ENCODE assay signal across 21 mouse cellular contexts in the genomic region with DNA sequence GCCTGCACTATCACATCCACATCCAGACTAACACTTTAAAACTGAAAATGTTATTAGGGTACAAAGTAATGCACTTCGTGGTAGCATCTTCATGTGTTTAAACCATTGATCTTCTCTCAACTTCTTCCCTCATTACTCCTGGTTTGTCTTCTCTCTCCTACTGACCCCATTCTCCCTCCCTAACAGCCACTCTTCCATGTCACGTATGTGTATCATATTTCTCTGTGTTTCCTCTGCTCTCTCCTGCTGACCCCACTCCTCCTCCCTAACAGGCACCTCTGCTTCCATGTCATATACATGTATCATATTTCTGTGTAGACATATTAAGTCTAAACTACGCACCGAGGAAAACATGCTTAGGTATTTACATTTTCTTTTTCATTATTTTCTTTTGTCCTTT.
A peak's percentile ranks its signal among the peaks of the same experiment; 100 is the strongest.
DNase-seq lines count a peak whose midpoint lies in the region; ATAC-seq and TF ChIP-seq lines count a peak whose summit lies in the region.
"Had no signal": no experiment of that assay in that cellular context is flagged by ENCODE, and none has a peak within 500 bp of the region (broad histone marks: within the 10 kb centered on the region; RNA-seq: fewer than 3 reads in every experiment).

No protein-coding gene starts in this region.

- H3K36me3 ChIP-seq in kidney, embryonic 15.5 days, result no peaks in the 10 kb centered on the region
- no peaks in the 10 kb centered on the region for H3K36me3 ChIP-seq in kidney, adult 2 months (ENCODE audit: control insufficient read depth, insufficient read depth, low read length)
- no peaks in the 10 kb centered on the region for H3K36me3 ChIP-seq in kidney, postnatal 0 days (ENCODE audit: insufficient read depth, low read length)
- H3K36me3 ChIP-seq: embryonic facial prominence, embryonic 13.5 days; embryonic facial prominence, embryonic 15.5 days; forebrain, embryonic 10.5 days; forebrain, embryonic 12.5 days had no signal

- WGBS in kidney, embryonic 15.5 days, result 35% methylated on average over 4 of the region's 4 CpGs
- WGBS in kidney, adult 2 months, result 44% methylated on average over 4 of the region's 4 CpGs
- 36% methylated on average over 4 of the region's 4 CpGs for WGBS in kidney, postnatal 0 days

- H3K27ac ChIP-seq in kidney, embryonic 15.5 days, result no peak overlapping the region
- H3K27ac ChIP-seq in kidney, adult 2 months (ENCODE audit: insufficient read depth, low read depth, low read length), result no peak overlapping the region
- no peak overlapping the region for H3K27ac ChIP-seq in kidney, postnatal 0 days
- H3K27ac ChIP-seq: embryonic facial prominence, embryonic 13.5 days; embryonic facial prominence, embryonic 15.5 days; forebrain, embryonic 10.5 days; forebrain, embryonic 12.5 days had no signal

- H3K4me1 ChIP-seq in kidney, embryonic 15.5 days, result no peaks in the 10 kb centered on the region
- H3K4me1 ChIP-seq in kidney, adult 2 months (ENCODE audit: control insufficient read depth, insufficient read depth, low read length), result no peaks in the 10 kb centered on the region
- no peaks in the 10 kb centered on the region for H3K4me1 ChIP-seq in kidney, postnatal 0 days (replicated peaks; ENCODE audit: insufficient read depth, low read length)
- H3K4me1 ChIP-seq: embryonic facial prominence, embryonic 13.5 days; embryonic facial prominence, embryonic 15.5 days; forebrain, embryonic 10.5 days; forebrain, embryonic 12.5 days had no signal

- no peak overlapping the region for H3K9ac ChIP-seq in kidney, embryonic 15.5 days
- H3K9ac ChIP-seq in kidney, postnatal 0 days (ENCODE audit: low read depth, low read length), result no peak overlapping the region
- H3K9ac ChIP-seq: embryonic facial prominence, embryonic 13.5 days; embryonic facial prominence, embryonic 15.5 days; forebrain, embryonic 12.5 days had no signal

- DNase-seq in kidney, adult 2 months, result no peak
- DNase-seq in kidney, postnatal 0 days (ENCODE audit: low spot score), result peak; percentile 50
- DNase-seq in kidney, postnatal 10 days, result no peak
- DNase-seq: adrenal gland, adult 2 months; adrenal gland, postnatal 10 days; adrenal gland, postnatal 25 days; cerebellum, adult 11 months; cerebellum, adult 18-20 months; cerebellum, adult 8-10 months; cerebellum, adult 9-11 months; cerebellum, postnatal 14 days; cerebellum, postnatal 36 days; embryo, embryonic 11 days had no signal

- H3K4me2 ChIP-seq in kidney, embryonic 15.5 days, result no peak overlapping the region
- H3K4me2 ChIP-seq in kidney, postnatal 0 days (ENCODE audit: low read length), result no peak overlapping the region
- H3K4me2 ChIP-seq: embryonic facial prominence, embryonic 13.5 days; embryonic facial prominence, embryonic 15.5 days; forebrain, embryonic 12.5 days had no signal

- no peak for TF ChIP-seq POLR2A in kidney, adult 2 months (IDR thresholded peaks at IDR 0.05; ENCODE audit: low read depth, low read length)

- no peak overlapping the region for H3K4me3 ChIP-seq in kidney, embryonic 15.5 days (replicated peaks)
- H3K4me3 ChIP-seq in kidney, adult 2 months (ENCODE audit: insufficient read depth, low read depth, low read length), result no peak overlapping the region
- H3K4me3 ChIP-seq in kidney, postnatal 0 days (replicated peaks; ENCODE audit: low read depth, low read length), result no peak overlapping the region
- H3K4me3 ChIP-seq: embryonic facial prominence, embryonic 13.5 days; embryonic facial prominence, embryonic 15.5 days; erythroblast, embryonic 14.5 days; forebrain, embryonic 10.5 days; forebrain, embryonic 12.5 days had no signal

- TF ChIP-seq CTCF in kidney, adult 2 months (conservative IDR thresholded peaks at IDR 0.05; ENCODE audit: insufficient read depth, insufficient read length, low read depth, low read length), result no peak
- TF ChIP-seq CTCF in kidney, postnatal 0 days (IDR thresholded peaks at IDR 0.05; ENCODE audit: low read depth), result no peak

- peak; percentile 75 for ATAC-seq in kidney, embryonic 15.5 days (replicated peaks; ENCODE audit: low FRiP score)
- no peak for ATAC-seq in kidney, postnatal 0 days (replicated peaks; ENCODE audit: low FRiP score, low read depth)
- ATAC-seq: forebrain, embryonic 14.5 days; forebrain, embryonic 16.5 days had no signal

- no peaks in the 10 kb centered on the region for H3K9me3 ChIP-seq in kidney, embryonic 15.5 days (replicated peaks)
- no peaks in the 10 kb centered on the region for H3K9me3 ChIP-seq in kidney, postnatal 0 days (replicated peaks; ENCODE audit: low read length)
- H3K9me3 ChIP-seq: embryonic facial prominence, embryonic 13.5 days; embryonic facial prominence, embryonic 15.5 days; forebrain, embryonic 10.5 days; forebrain, embryonic 12.5 days had no signal

- H3K27me3 ChIP-seq in kidney, embryonic 15.5 days, result no peaks in the 10 kb centered on the region
- H3K27me3 ChIP-seq in kidney, adult 2 months (replicated peaks; ENCODE audit: control insufficient read depth, insufficient read depth, low read length), result no peaks in the 10 kb centered on the region
- no peaks in the 10 kb centered on the region for H3K27me3 ChIP-seq in kidney, postnatal 0 days (ENCODE audit: insufficient read depth, low read length)
- H3K27me3 ChIP-seq: embryonic facial prominence, embryonic 13.5 days; embryonic facial prominence, embryonic 15.5 days; forebrain, embryonic 12.5 days had no signal
